Mouse (Mus musculus) midbrain, embryonic 14.5 days (tissue): ENCODE data around the gene Cln5. TPM values are rescaled to one million over a fixed set of nuclear protein-coding genes. Genes with fewer than 3 reads are reported as not detected.
A peak's percentile ranks its signal among the peaks of the same experiment; 100 is the strongest.

Experiments
- ATAC-seq: fragments of 200-750 bp; cut with Nextera tagmentation; 2 replicates; pipeline ENCODE4 v1.8.0; 2017; ENCODE audit warnings: moderate number of reproducible peaks, moderate library complexity; ENCODE audit not compliant: low FRiP score, low TSS enrichment
- DNase-seq: peaks from one replicate; pipeline ENCODE4 v3.0.0-alpha.2; 2015
- H3K27ac ChIP-seq: fragments of 300-500 bp; sonication (generic); replicated peaks from 2 replicates; pipeline ENCODE4 v1.5.1; 2014; ENCODE audit warnings: mild to moderate bottlenecking, low read depth, low read length, moderate library complexity
- H3K27me3 ChIP-seq: fragments of 300-500 bp; sonication (generic); 2 replicates; pipeline ENCODE4 v1.6.1; 2014; ENCODE audit warnings: low read length, control low read depth, mixed read lengths; ENCODE audit not compliant: control insufficient read depth, insufficient read depth
- H3K36me3 ChIP-seq: fragments of 300-500 bp; sonication (generic); 2 replicates; pipeline ENCODE4 v1.6.1; 2014; ENCODE audit warnings: low read length, control low read depth; ENCODE audit not compliant: control insufficient read depth, insufficient read depth
- H3K4me1 ChIP-seq: fragments of 300-500 bp; sonication (generic); 2 replicates; pipeline ENCODE4 v1.6.1; 2014; ENCODE audit warnings: mild to moderate bottlenecking, antibody characterized with exemption, low read length, control low read depth; ENCODE audit not compliant: control insufficient read depth, insufficient read depth
- H3K4me2 ChIP-seq: fragments of 300-500 bp; sonication (generic); 2 replicates; pipeline ENCODE4 v1.6.1; 2014; ENCODE audit warnings: mild to moderate bottlenecking, low read length, moderate library complexity
- H3K4me3 ChIP-seq: fragments of 300-500 bp; sonication (generic); replicated peaks from 2 replicates; pipeline ENCODE4 v1.5.1; 2014; ENCODE audit warnings: low read depth, low read length
- H3K9ac ChIP-seq: fragments of 300-500 bp; sonication (generic); replicated peaks from 2 replicates; pipeline ENCODE4 v1.6.1; 2014; ENCODE audit warnings: mild to moderate bottlenecking, low read length, moderate library complexity
- H3K9me3 ChIP-seq: fragments of 300-500 bp; sonication (generic); 2 replicates; pipeline ENCODE4 v1.6.1; 2016; ENCODE audit warnings: low read length, control low read depth, mixed read lengths; ENCODE audit not compliant: control insufficient read depth
- WGBS: fragments of 180-500 bp; shearing (Covaris S2); extraction: QIAGEN DNeasy Blood & Tissue Kit; methylation state at CpG from one replicate; pipeline ENCODE4 v1.1.7; 2014; 5-methylcytosine and 5-hydroxymethylcytosine counted together
- polyA plus RNA-seq: library from polyadenylated mRNA; unstranded; fragments of >200 nt; fragmentation: Nextera tagmentation; extraction: Ambion mirVana; gene quantifications from 2 replicates; pipeline ENCODE4 v1.2.1, GENCODE M21; 2014

The Cln5 gene
- polyA plus RNA-seq, 1 experiment from 2014 or later: 13.3 TPM

- H3K27me3 ChIP-seq: no peaks in the 10 kb centered on the region
- H3K9ac ChIP-seq: no peak overlapping the region
- DNase-seq: no peak
- H3K9me3 ChIP-seq: no peaks in the 10 kb centered on the region
- ATAC-seq: no peak
- H3K4me2 ChIP-seq: no peak overlapping the region
- no peak overlapping the region for H3K4me3 ChIP-seq
- 90% methylated on average over 5 of the region's 5 CpGs for WGBS
- H3K4me1 ChIP-seq: no peaks in the 10 kb centered on the region
- peaks cover 67% of the 10 kb centered on the region for H3K36me3 ChIP-seq
- H3K27ac ChIP-seq: no peak overlapping the region
Measured at GRCm38 (mm10) chr14:103087846-103088245, 17.8 kb downstream of the Cln5 start.

GRCm38 (mm10) chr14:103088624-103089023, 18.6 kb downstream of the Cln5 start:
- 73% methylated on average over 6 of the region's 6 CpGs for WGBS
- ATAC-seq: no peak
- peaks cover 64% of the 10 kb centered on the region for H3K36me3 ChIP-seq

GRCm38 (mm10) chr14:103093236-103093635, 23.2 kb downstream of the Cln5 start:
- H3K36me3 ChIP-seq: peaks cover 50% of the 10 kb centered on the region
- no peaks in the 10 kb centered on the region for H3K27me3 ChIP-seq
- no peak overlapping the region for H3K4me3 ChIP-seq
- no peaks in the 10 kb centered on the region for H3K9me3 ChIP-seq
- H3K9ac ChIP-seq: no peak overlapping the region
- H3K27ac ChIP-seq: no peak overlapping the region
- ATAC-seq (no peak), DNase-seq (no peak)
- H3K4me2 ChIP-seq: no peak overlapping the region
- 88% methylated on average over 3 of the region's 3 CpGs for WGBS
- peaks cover 20% of the 10 kb centered on the region for H3K4me1 ChIP-seq

More at GRCm38 (mm10) chr14:103088624-103089023, 18.6 kb downstream of the Cln5 start:
- Histone ChIP-seq H3K4me3 (no peak overlapping the region), H3K9me3 (no peaks in the 10 kb centered on the region), H3K27me3 (no peaks in the 10 kb centered on the region), H3K4me2 (no peak overlapping the region), H3K4me1 (no peaks in the 10 kb centered on the region), H3K9ac (no peak overlapping the region), H3K27ac (no peak overlapping the region)
- peak; percentile 76 for DNase-seq

- H3K4me1 ChIP-seq: peaks cover 20% of the 10 kb centered on the region
- 94% methylated on average over 4 of the region's 4 CpGs for WGBS
Measured at GRCm38 (mm10) chr14:103093670-103094069, 23.7 kb downstream of the Cln5 start.

GRCm38 (mm10) chr14:103095036-103095435, 25.0 kb downstream of the Cln5 start:
- Histone ChIP-seq H3K36me3 (peaks cover 38% of the 10 kb centered on the region), H3K9ac (no peak overlapping the region), H3K4me3 (no peak overlapping the region), H3K27ac (no peak overlapping the region), H3K27me3 (no peaks in the 10 kb centered on the region), H3K9me3 (no peaks in the 10 kb centered on the region), H3K4me2 (no peak overlapping the region), H3K4me1 (peaks cover 20% of the 10 kb centered on the region)
- no peak for DNase-seq
- 90% methylated on average over 8 of the region's 8 CpGs for WGBS
- ATAC-seq: no peak

More at GRCm38 (mm10) chr14:103093670-103094069, 23.7 kb downstream of the Cln5 start:
- DNase-seq (no peak), ATAC-seq (no peak)
- no peak overlapping the region for H3K9ac ChIP-seq
- no peak overlapping the region for H3K4me2 ChIP-seq
- no peak overlapping the region for H3K4me3 ChIP-seq
- no peaks in the 10 kb centered on the region for H3K9me3 ChIP-seq
- H3K36me3 ChIP-seq: peaks cover 47% of the 10 kb centered on the region
- H3K27me3 ChIP-seq: no peaks in the 10 kb centered on the region
- no peak overlapping the region for H3K27ac ChIP-seq

- no peak overlapping the region for H3K4me2 ChIP-seq
- no peak overlapping the region for H3K4me3 ChIP-seq
- no peak overlapping the region for H3K27ac ChIP-seq
- H3K36me3 ChIP-seq: peaks cover 34% of the 10 kb centered on the region
- DNase-seq (no peak), ATAC-seq (no peak)
- WGBS: 91% methylated on average over 8 of the region's 8 CpGs
- no peaks in the 10 kb centered on the region for H3K9me3 ChIP-seq
- H3K4me1 ChIP-seq: peaks cover 20% of the 10 kb centered on the region
- no peaks in the 10 kb centered on the region for H3K27me3 ChIP-seq
- H3K9ac ChIP-seq: no peak overlapping the region
Measured at GRCm38 (mm10) chr14:103095826-103096225, 25.8 kb downstream of the Cln5 start.

GRCm38 (mm10) chr14:103096621-103097020, 26.6 kb downstream of the Cln5 start:
- WGBS: 84% methylated on average over 6 of the region's 6 CpGs
- peaks cover 28% of the 10 kb centered on the region for H3K36me3 ChIP-seq

GRCm38 (mm10) chr14:103098213-103098586, 28.2 kb downstream of the Cln5 start:
- DNase-seq (no peak), ATAC-seq (no peak)
- no peaks in the 10 kb centered on the region for H3K9me3 ChIP-seq
- peaks cover 20% of the 10 kb centered on the region for H3K4me1 ChIP-seq
- H3K27me3 ChIP-seq: no peaks in the 10 kb centered on the region
- peak overlapping the region; percentile 71 for H3K4me2 ChIP-seq
- H3K27ac ChIP-seq: no peak overlapping the region
- 0% methylated on average over 2 of the region's 2 CpGs for WGBS
- peak overlapping the region; percentile 82 for H3K4me3 ChIP-seq
- H3K9ac ChIP-seq: peak overlapping the region; percentile 96
- H3K36me3 ChIP-seq: peaks cover 17% of the 10 kb centered on the region; the same call in 1 of the 2 replicates

More at GRCm38 (mm10) chr14:103096621-103097020, 26.6 kb downstream of the Cln5 start:
- Histone ChIP-seq H3K9me3 (no peaks in the 10 kb centered on the region), H3K4me2 (peak overlapping the region; percentile 71), H3K27ac (no peak overlapping the region), H3K4me3 (no peak overlapping the region), H3K4me1 (peaks cover 20% of the 10 kb centered on the region), H3K27me3 (no peaks in the 10 kb centered on the region), H3K9ac (no peak overlapping the region)
- ATAC-seq (no peak), DNase-seq (no peak)

- peak; percentile 92 for DNase-seq
- ATAC-seq: peak; percentile 86
- H3K27me3 ChIP-seq: no peaks in the 10 kb centered on the region
- WGBS: under 1% methylated on average over 68 of the region's 86 CpGs
- H3K4me3 ChIP-seq: peak overlapping the region; percentile 82
- no peaks in the 10 kb centered on the region for H3K9me3 ChIP-seq
- H3K4me2 ChIP-seq: peak overlapping the region; percentile 71
- peak overlapping the region; percentile 99 for H3K27ac ChIP-seq
- H3K4me1 ChIP-seq: peaks cover 20% of the 10 kb centered on the region
- peak overlapping the region; percentile 96 for H3K9ac ChIP-seq
- peaks cover 17% of the 10 kb centered on the region; the same call in 1 of the 2 replicates for H3K36me3 ChIP-seq
Measured at GRCm38 (mm10) chr14:103098587-103099235, 28.7 kb downstream of the Cln5 start.
